Mouse (Mus musculus): Measurements from ENCODE around the gene Hyal2. TPM values are rescaled to one million over a fixed set of nuclear protein-coding genes. Genes with fewer than 3 reads are reported as not detected.

Hyal2 gene
- total and polyA plus RNA-seq, 3 experiments, result 31.3 to 32.0 TPM; not detected in 1

- H3K4me1 ChIP-seq (ENCODE audit: control insufficient read depth in 1 of 2, insufficient read depth in 2 of 2, low read length in 2 of 2), result peaks cover 7 to 34% of the 10 kb centered on the region in 2 experiments
- TF ChIP-seq GATA1 (IDR thresholded peaks at IDR 0.05; ENCODE audit: low read depth, low read length) (no peak), MEF2A (IDR thresholded peaks at IDR 0.05; ENCODE audit: extremely low read depth, insufficient replicate concordance, low read depth, low read length, poor library complexity, severe bottlenecking) (no peak), MAFK (IDR thresholded peaks at IDR 0.05; ENCODE audit: borderline replicate concordance, low read depth, low read length) (no peak), USF2 (IDR thresholded peaks at IDR 0.05; ENCODE audit: borderline replicate concordance in 1 of 2, insufficient read depth in 1 of 2, low read depth in 1 of 2, low read length in 2 of 2) (no peak), CHD1 (IDR thresholded peaks at IDR 0.05; ENCODE audit: low read depth, low read length) (no peak), KAT2A (conservative IDR thresholded peaks at IDR 0.05; ENCODE audit: low read depth, low read length) (no peak), TBP (IDR thresholded peaks at IDR 0.05; ENCODE audit: low read depth, low read length) (peak; percentile 31; the same call in 1 of the 2 replicates), ZC3H11A (IDR thresholded peaks at IDR 0.05; ENCODE audit: low read depth, low read length) (no peak), JUND (IDR thresholded peaks at IDR 0.05; ENCODE audit: low read depth, low read length) (no peak), TCF12 (IDR thresholded peaks at IDR 0.05; ENCODE audit: low read depth, low read length) (peak; percentile 13; the same call in 1 of the 2 replicates), UBTF (IDR thresholded peaks at IDR 0.05; ENCODE audit: borderline replicate concordance, insufficient read depth, low read depth, low read length) (no peak), MAZ (IDR thresholded peaks at IDR 0.05; ENCODE audit: low read depth, low read length) (no peak), EP300 (IDR thresholded peaks at IDR 0.05; ENCODE audit: low read depth in 1 of 2, low read length in 2 of 2) (no peak), GABPA (IDR thresholded peaks at IDR 0.05; ENCODE audit: low read depth, low read length) (no peak), E2F4 (IDR thresholded peaks at IDR 0.05; ENCODE audit: borderline replicate concordance, low read depth, low read length) (no peak), MXI1 (IDR thresholded peaks at IDR 0.05; ENCODE audit: low read depth, low read length) (peak; percentile 31; the same call in 1 of the 2 replicates), SIN3A (IDR thresholded peaks at IDR 0.05; ENCODE audit: low read length) (no peak; the same call in 1 of the 2 replicates), MYB (IDR thresholded peaks at IDR 0.05; ENCODE audit: low read depth, low read length) (no peak), RCOR1 (IDR thresholded peaks at IDR 0.05; ENCODE audit: low read depth, low read length) (no peak), ZNF384 (IDR thresholded peaks at IDR 0.05; ENCODE audit: low read depth, low read length) (no peak), NRF1 (IDR thresholded peaks at IDR 0.05; ENCODE audit: insufficient read depth, low read depth, low read length, poor library complexity, severe bottlenecking) (0 out of 2 replicates have a peak, but pooled peaks have one; percentile 3), ZMIZ1 (IDR thresholded peaks at IDR 0.05; ENCODE audit: low read depth, low read length) (no peak; the same call in 1 of the 2 replicates), RAD21 (IDR thresholded peaks at IDR 0.05; ENCODE audit: low read depth, low read length) (no peak), USF1 (IDR thresholded peaks at IDR 0.05; ENCODE audit: low read depth, low read length) (no peak), POLR2AphosphoS5 (IDR thresholded peaks at IDR 0.05; ENCODE audit: borderline replicate concordance, low read depth, low read length) (no peak), BHLHE40 (IDR thresholded peaks at IDR 0.05; ENCODE audit: borderline replicate concordance, low read depth, low read length) (no peak), CHD2 (IDR thresholded peaks at IDR 0.05; ENCODE audit: low read length) (no peak), NELFE (IDR thresholded peaks at IDR 0.05; ENCODE audit: low read depth, low read length) (peak; percentile 49; the same call in 1 of the 2 replicates), MAX (IDR thresholded peaks at IDR 0.05; ENCODE audit: low read length) (no peak), SMC3 (IDR thresholded peaks at IDR 0.05; ENCODE audit: low read depth, low read length) (no peak), MYC (IDR thresholded peaks at IDR 0.05; ENCODE audit: low read depth, low read length) (no peak), TAL1 (IDR thresholded peaks at IDR 0.05; ENCODE audit: low read length) (no peak), ETS1 (IDR thresholded peaks at IDR 0.05; ENCODE audit: low read depth, low read length) (no peak), POLR2AphosphoS2 (IDR thresholded peaks at IDR 0.05; ENCODE audit: low read length) (peak; percentile 57; the same call in 1 of the 2 replicates), POLR2A (IDR thresholded peaks at IDR 0.05; ENCODE audit: control insufficient read depth in 1 of 2, insufficient read depth in 1 of 2, low read depth in 1 of 2, low read length in 2 of 2, poor library complexity in 1 of 2) (peak; percentile 45 to 65; a peak in 2 of 4 replicates), HCFC1 (IDR thresholded peaks at IDR 0.05; ENCODE audit: low read depth, low read length) (no peak)
Measured at GRCm38 (mm10) chr9:107576357-107577107, 8.8 kb downstream of the Hyal2 start, which contains the start of gene Hyal1. Gene Hyal1, plus strand, starts transcription at chr9:107576927.

More at GRCm38 (mm10) chr9:107576357-107577107, 8.8 kb downstream of the Hyal2 start, which contains the start of gene Hyal1:
- peaks cover 0 to 15% of the 10 kb centered on the region in 2 experiments; a peak in 2 of 4 replicates for H3K36me3 ChIP-seq (ENCODE audit: control insufficient read depth in 1 of 2, insufficient read depth in 2 of 2, low read length in 2 of 2)
- H3K79me2 ChIP-seq (ENCODE audit: control insufficient read depth, insufficient read depth, low read length, poor library complexity), result peaks cover 10% of the 10 kb centered on the region
- peak within 1 kb of the TSS; percentile 65 for H3K9ac ChIP-seq (ENCODE audit: control insufficient read depth, low read depth, low read length, poor library complexity, severe bottlenecking)
- H3K9me3 ChIP-seq (replicated peaks; ENCODE audit: insufficient read depth, low read length), result no peaks in the 10 kb centered on the region
- DNase-seq (ENCODE audit: low read depth, low spot score), result peak; percentile 91
- no peaks in the 10 kb centered on the region for H3K27me3 ChIP-seq (ENCODE audit: control insufficient read depth in 1 of 2, insufficient read depth in 2 of 2, low read length in 2 of 2)
- peak within 1 kb of the TSS; percentile 56 to 78 for H3K4me3 ChIP-seq (ENCODE audit: control insufficient read depth in 1 of 2, insufficient read depth in 1 of 2, low read depth in 2 of 2, low read length in 2 of 2)
- H3K27ac ChIP-seq (ENCODE audit: control insufficient read depth, low read depth, low read length), result 0 out of 2 replicates have a peak within 1 kb of the TSS, but pooled peaks have one; percentile 10

Measured in MEL (cell line).